Comparison of ENCODE assay signal across 8 mouse cellular contexts in the genomic region with DNA sequence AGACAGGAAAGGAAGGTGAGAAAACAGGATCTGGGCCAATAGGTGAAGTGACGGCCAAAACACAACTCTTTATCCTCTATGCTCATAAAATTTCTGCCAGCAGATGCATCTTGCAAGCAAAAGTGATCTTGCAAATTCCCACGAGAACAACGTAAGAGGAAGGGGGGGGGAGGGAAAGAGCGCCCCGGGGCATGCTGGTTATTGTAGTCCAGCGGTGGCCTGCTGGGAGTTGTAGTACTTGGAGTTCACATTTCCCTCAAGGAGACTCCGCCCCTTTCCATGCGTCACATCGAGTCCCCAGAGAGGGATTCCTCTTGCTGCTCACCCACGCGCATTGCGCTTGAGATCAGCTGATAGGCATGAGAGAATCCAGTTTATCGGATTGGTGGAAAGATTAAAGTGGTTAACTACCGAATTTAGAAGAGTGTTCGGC. TPM values are rescaled to one million over a fixed set of nuclear protein-coding genes. Genes with fewer than 3 reads are reported as not detected.
A peak's percentile ranks its signal among the peaks of the same experiment; 100 is the strongest.
DNase-seq lines count a peak whose midpoint lies in the region; ATAC-seq and TF ChIP-seq lines count a peak whose summit lies in the region.

No protein-coding gene starts in this region.

- H3K4me3 ChIP-seq in forebrain, embryonic 10.5 days = peak overlapping the region; percentile 44
- H3K4me3 ChIP-seq in heart, embryonic 15.5 days = peak overlapping the region; percentile 41
- peak overlapping the region; percentile 39 to 46 for H3K4me3 ChIP-seq in liver, embryonic 14.5 days (ENCODE audit: insufficient read depth in 1 of 2, low read depth in 2 of 2, low read length in 2 of 2)
- H3K4me3 ChIP-seq in neural tube, embryonic 11.5 days (ENCODE audit: low read depth, low read length) = no peak overlapping the region
- peak overlapping the region; percentile 28 for H3K4me3 ChIP-seq in stomach, postnatal 0 days (ENCODE audit: low read depth, low read length)

- under 1% methylated on average over 15 of the region's 15 CpGs for WGBS in forebrain, embryonic 10.5 days
- under 1% methylated on average over 15 of the region's 15 CpGs for WGBS in heart, embryonic 15.5 days
- under 1% methylated on average over 15 of the region's 15 CpGs for WGBS in liver, embryonic 14.5 days (ENCODE audit: insufficient replicate concordance)
- WGBS in neural tube, embryonic 11.5 days = 1% methylated on average over 15 of the region's 15 CpGs
- under 1% methylated on average over 15 of the region's 15 CpGs for WGBS in stomach, postnatal 0 days

- peaks cover 6% of the 10 kb centered on the region; the same call in 1 of the 2 replicates for H3K36me3 ChIP-seq in forebrain, embryonic 10.5 days (replicated peaks)
- no peaks in the 10 kb centered on the region for H3K36me3 ChIP-seq in heart, embryonic 15.5 days
- no peaks in the 10 kb centered on the region for H3K36me3 ChIP-seq in liver, embryonic 14.5 days (replicated peaks; ENCODE audit: control insufficient read depth, insufficient read depth, low read depth)
- no peaks in the 10 kb centered on the region for H3K36me3 ChIP-seq in neural tube, embryonic 11.5 days (ENCODE audit: control insufficient read depth, insufficient read depth, low read length)
- H3K36me3 ChIP-seq in stomach, postnatal 0 days (ENCODE audit: control insufficient read depth, insufficient read depth, low read length) = no peaks in the 10 kb centered on the region

- no peak for TF ChIP-seq CTCF in liver, embryonic 14.5 days (IDR thresholded peaks at IDR 0.05; ENCODE audit: low read depth)
- TF ChIP-seq CTCF in stomach, postnatal 0 days (IDR thresholded peaks at IDR 0.05; ENCODE audit: low read depth) = no peak

- DNase-seq in CD8-positive naive resting alpha-beta T cell, adult 2 months (ENCODE audit: low read depth in 2 of 2, low spot score in 2 of 2) = peak; percentile 92 to 93
- DNase-seq in c-Kit-positive CD71-negative TER-119-negative erythroid progenitor cells, embryonic 14.5 days (ENCODE audit: low read depth) = peak; percentile 100
- peak; percentile 97 for DNase-seq in forebrain, embryonic 10.5 days (ENCODE audit: extremely low spot score, low spot score)
- peak; percentile 98 to 99 for DNase-seq in kidney, postnatal 25 days
- DNase-seq in liver, embryonic 14.5 days (ENCODE audit: low read depth in 3 of 3, low spot score in 3 of 3) = peak; percentile 99
- peak; percentile 97 for DNase-seq in neural tube, embryonic 11.5 days (ENCODE audit: low spot score)
- peak; percentile 97 for DNase-seq in stomach, postnatal 0 days (ENCODE audit: low spot score)

- H3K27ac ChIP-seq in forebrain, embryonic 10.5 days = peak overlapping the region; percentile 81
- H3K27ac ChIP-seq in heart, embryonic 15.5 days = peak overlapping the region; percentile 93
- H3K27ac ChIP-seq in liver, embryonic 14.5 days = peak overlapping the region; percentile 96
- peak overlapping the region; percentile 1; the same call in 1 of the 2 replicates for H3K27ac ChIP-seq in neural tube, embryonic 11.5 days (ENCODE audit: low read depth, low read length)
- peak overlapping the region; percentile 74 for H3K27ac ChIP-seq in stomach, postnatal 0 days (replicated peaks)

- peak overlapping the region; percentile 45 for H3K9ac ChIP-seq in heart, embryonic 15.5 days
- H3K9ac ChIP-seq in liver, embryonic 14.5 days (replicated peaks) = peak overlapping the region; percentile 51
- peak overlapping the region; percentile 3; the same call in 1 of the 2 replicates for H3K9ac ChIP-seq in neural tube, embryonic 11.5 days (ENCODE audit: low read length)
- peak overlapping the region; percentile 41; the same call in 1 of the 2 replicates for H3K9ac ChIP-seq in stomach, postnatal 0 days (ENCODE audit: low read length)

- peaks cover 48% of the 10 kb centered on the region for H3K4me1 ChIP-seq in forebrain, embryonic 10.5 days
- peaks cover 40% of the 10 kb centered on the region for H3K4me1 ChIP-seq in heart, embryonic 15.5 days (replicated peaks)
- H3K4me1 ChIP-seq in liver, embryonic 14.5 days (replicated peaks; ENCODE audit: control insufficient read depth in 2 of 2, insufficient read depth in 2 of 2, low read length in 1 of 2) = peaks cover 38 to 47% of the 10 kb centered on the region in 2 experiments
- H3K4me1 ChIP-seq in neural tube, embryonic 11.5 days (ENCODE audit: control insufficient read depth, insufficient read depth, low read length) = peaks cover 17% of the 10 kb centered on the region
- H3K4me1 ChIP-seq in stomach, postnatal 0 days (replicated peaks; ENCODE audit: control insufficient read depth, insufficient read depth) = peaks cover 8% of the 10 kb centered on the region

- H3K27me3 ChIP-seq in forebrain, embryonic 10.5 days (ENCODE audit: poor library complexity, severe bottlenecking) = no peaks in the 10 kb centered on the region
- no peaks in the 10 kb centered on the region for H3K27me3 ChIP-seq in heart, embryonic 15.5 days
- no peaks in the 10 kb centered on the region for H3K27me3 ChIP-seq in liver, embryonic 14.5 days (ENCODE audit: control insufficient read depth, insufficient read depth, low read length)
- H3K27me3 ChIP-seq in neural tube, embryonic 11.5 days (ENCODE audit: control insufficient read depth, insufficient read depth, low read length) = no peaks in the 10 kb centered on the region
- no peaks in the 10 kb centered on the region for H3K27me3 ChIP-seq in stomach, postnatal 0 days (ENCODE audit: control insufficient read depth, insufficient read depth, low read length)

- no peaks in the 10 kb centered on the region for H3K9me3 ChIP-seq in forebrain, embryonic 10.5 days
- H3K9me3 ChIP-seq in heart, embryonic 15.5 days (replicated peaks) = no peaks in the 10 kb centered on the region
- no peaks in the 10 kb centered on the region for H3K9me3 ChIP-seq in liver, embryonic 14.5 days (ENCODE audit: control insufficient read depth, low read length)
- no peaks in the 10 kb centered on the region for H3K9me3 ChIP-seq in neural tube, embryonic 11.5 days (ENCODE audit: control insufficient read depth, low read length)
- no peaks in the 10 kb centered on the region for H3K9me3 ChIP-seq in stomach, postnatal 0 days (ENCODE audit: control insufficient read depth, low read length)

- 0 out of 2 replicates have a peak, but pooled peaks have one; percentile 3 for TF ChIP-seq EP300 in liver, embryonic 14.5 days (IDR thresholded peaks at IDR 0.05; ENCODE audit: low read depth)
- no peak for TF ChIP-seq EP300 in stomach, postnatal 0 days (optimal IDR thresholded peaks at IDR 0.05)

- peak; percentile 63 for ATAC-seq in heart, embryonic 15.5 days (replicated peaks; ENCODE audit: insufficient number of reproducible peaks, insufficient read depth, low FRiP score, low read depth)
- peak; percentile 67 for ATAC-seq in liver, embryonic 14.5 days (ENCODE audit: insufficient read depth)
- peak; percentile 62 for ATAC-seq in neural tube, embryonic 11.5 days (ENCODE audit: insufficient read depth, low FRiP score, low TSS enrichment)
- ATAC-seq in stomach, postnatal 0 days (ENCODE audit: low FRiP score, low TSS enrichment) = peak; percentile 77

- H3K4me2 ChIP-seq in heart, embryonic 15.5 days = peak overlapping the region; percentile 70
- H3K4me2 ChIP-seq in liver, embryonic 14.5 days (ENCODE audit: low read depth) = peak overlapping the region; percentile 75
- H3K4me2 ChIP-seq in neural tube, embryonic 11.5 days (ENCODE audit: low read depth) = peak overlapping the region; percentile 38
- peak overlapping the region; percentile 48 for H3K4me2 ChIP-seq in stomach, postnatal 0 days (replicated peaks; ENCODE audit: low read depth)

RNA-seq across cellular contexts. Expression of a gene that starts 2.5 kb away (rescaled TPM):
- 414 and 416 TPM in 2 replicates for polyA plus RNA-seq in forebrain, embryonic 10.5 days (2016; fragmentation: Nextera tagmentation; extraction: Ambion mirVana)
- polyA plus RNA-seq in heart, embryonic 15.5 days (2015; fragmentation: Nextera tagmentation; extraction: Ambion mirVana) = 179 and 216 TPM in 2 replicates
- polyA plus RNA-seq in liver, embryonic 14.5 days (2012; rRNA removed) = 75.0 and 75.9 TPM in 2 replicates
- polyA plus RNA-seq in liver, embryonic 14.5 days (2014; fragmentation: Nextera tagmentation; extraction: Ambion mirVana) = 145 and 158 TPM in 2 replicates
- 291 and 297 TPM in 2 replicates for polyA plus RNA-seq in neural tube, embryonic 11.5 days (2014; fragmentation: Nextera tagmentation; extraction: Ambion mirVana)
- 234 and 253 TPM in 2 replicates for polyA plus RNA-seq in stomach, postnatal 0 days (2015; fragmentation: Nextera tagmentation; extraction: Ambion mirVana)

RNA-seq across cellular contexts. Expression of a gene that starts 26.9 kb away (rescaled TPM):
- polyA plus RNA-seq in forebrain, embryonic 10.5 days (2016; fragmentation: Nextera tagmentation; extraction: Ambion mirVana) = 2.7 and 4.9 TPM in 2 replicates
- 7.3 TPM in 1 of 2 replicates, not detected in the other for polyA plus RNA-seq in heart, embryonic 15.5 days (2015; fragmentation: Nextera tagmentation; extraction: Ambion mirVana)
- polyA plus RNA-seq in liver, embryonic 14.5 days (2012; rRNA removed) = not detected in 2 replicates
- 0.96 and 2.1 TPM in 2 replicates for polyA plus RNA-seq in liver, embryonic 14.5 days (2014; fragmentation: Nextera tagmentation; extraction: Ambion mirVana)
- 7.0 TPM in 1 of 2 replicates, not detected in the other for polyA plus RNA-seq in neural tube, embryonic 11.5 days (2014; fragmentation: Nextera tagmentation; extraction: Ambion mirVana)
- polyA plus RNA-seq in stomach, postnatal 0 days (2015; fragmentation: Nextera tagmentation; extraction: Ambion mirVana) = 13.4 and 14.1 TPM in 2 replicates

RNA-seq across cellular contexts. Expression of a gene that starts 54.4 kb away (rescaled TPM):
- polyA plus RNA-seq in forebrain, embryonic 10.5 days (2016; fragmentation: Nextera tagmentation; extraction: Ambion mirVana) = 0.33 and 0.44 TPM in 2 replicates
- polyA plus RNA-seq in heart, embryonic 15.5 days (2015; fragmentation: Nextera tagmentation; extraction: Ambion mirVana) = 10.2 and 14.3 TPM in 2 replicates
- 5.4 and 17.2 TPM in 2 replicates for polyA plus RNA-seq in liver, embryonic 14.5 days (2012; rRNA removed)
- 12.8 and 13.2 TPM in 2 replicates for polyA plus RNA-seq in liver, embryonic 14.5 days (2014; fragmentation: Nextera tagmentation; extraction: Ambion mirVana)
- polyA plus RNA-seq in neural tube, embryonic 11.5 days (2014; fragmentation: Nextera tagmentation; extraction: Ambion mirVana) = 3.0 and 3.2 TPM in 2 replicates
- polyA plus RNA-seq in stomach, postnatal 0 days (2015; fragmentation: Nextera tagmentation; extraction: Ambion mirVana) = 55.0 and 60.2 TPM in 2 replicates

RNA-seq across cellular contexts. Expression of a gene that starts 55.3 kb away (rescaled TPM):
- 31.5 and 34.2 TPM in 2 replicates for polyA plus RNA-seq in forebrain, embryonic 10.5 days (2016; fragmentation: Nextera tagmentation; extraction: Ambion mirVana)
- 35.3 and 45.7 TPM in 2 replicates for polyA plus RNA-seq in heart, embryonic 15.5 days (2015; fragmentation: Nextera tagmentation; extraction: Ambion mirVana)
- polyA plus RNA-seq in liver, embryonic 14.5 days (2012; rRNA removed) = 14.6 and 15.1 TPM in 2 replicates
- polyA plus RNA-seq in liver, embryonic 14.5 days (2014; fragmentation: Nextera tagmentation; extraction: Ambion mirVana) = 12.3 and 12.4 TPM in 2 replicates
- 40.4 and 40.9 TPM in 2 replicates for polyA plus RNA-seq in neural tube, embryonic 11.5 days (2014; fragmentation: Nextera tagmentation; extraction: Ambion mirVana)
- polyA plus RNA-seq in stomach, postnatal 0 days (2015; fragmentation: Nextera tagmentation; extraction: Ambion mirVana) = 74.6 and 85.7 TPM in 2 replicates

Comparison
In these comparisons a context has a peak if more than half of its experiments do, and no peak if none do; other contexts are left out.
1. H3K27ac ChIP-seq: peak in every context shown above with its lines; median percentile 96 in liver, embryonic 14.5 days; 93 in heart, embryonic 15.5 days; 81 in forebrain, embryonic 10.5 days; 74 in stomach, postnatal 0 days; 1 in neural tube, embryonic 11.5 days.